Mouse (Mus musculus) testis, adult 2 months (tissue): ENCODE results near the gene Pcsk2.

ENCODE experiments used
- CTCF ChIP-seq: fragments of 200-500 bp; IDR thresholded peaks from 2 replicates; pipeline ENCODE4 v1.5.1; 2012; ENCODE audit warnings: low read depth, mild to moderate bottlenecking, inconsistent platforms, low read length, moderate library complexity; ENCODE audit not compliant: control insufficient read depth, insufficient read depth, insufficient replicate concordance
- POLR2A ChIP-seq: fragments of 200-500 bp; IDR thresholded peaks from 2 replicates; pipeline ENCODE4 v1.6.1; 2012; ENCODE audit warnings: low read depth, mild to moderate bottlenecking, inconsistent platforms, low read length, moderate library complexity; ENCODE audit not compliant: control insufficient read depth

DNA sequence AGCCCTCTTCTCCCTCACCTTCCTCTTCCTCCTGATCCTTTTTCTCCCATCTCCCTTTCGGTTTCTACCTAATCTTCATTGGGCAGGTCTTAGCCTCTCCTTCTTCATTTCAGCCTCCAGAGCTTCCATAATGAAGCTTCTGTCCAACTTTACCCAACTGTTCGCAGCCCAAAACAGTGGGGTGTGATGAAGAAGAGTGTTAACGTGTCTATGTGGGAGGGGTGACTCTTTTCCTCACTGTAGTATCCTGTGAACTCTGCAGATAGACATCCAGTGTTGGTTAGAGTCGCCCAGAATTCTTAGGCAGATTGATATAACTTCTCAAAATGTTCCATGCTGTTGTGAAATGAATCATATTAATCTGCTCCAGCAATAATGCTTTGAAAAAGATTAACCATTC, 98.4 kb downstream of the Pcsk2 start:
- TF ChIP-seq CTCF (no peak), POLR2A (no peak)
